Mouse (Mus musculus) R1 (cell line): ENCODE data around the gene Supt5.

Experiments used
- DNase-seq: peaks from one replicate; pipeline ENCODE4 v3.0.0-alpha.2; 2018; ENCODE audit warnings: low read depth, low spot score

Supt5 gene

GRCm38 (mm10) chr7:28301616-28302433 lies 36.7 kb downstream of the Supt5 start, which contains the start of gene Dll3:
TSS of gene Dll3 (minus strand) at chr7:28302238.
- peak; percentile 68 for DNase-seq

- peak; percentile 95 for DNase-seq
Observed at GRCm38 (mm10) chr7:28298837-28299625, 39.5 kb downstream of the Supt5 start.

GRCm38 (mm10) chr7:28294481-28294880 lies 44.1 kb downstream of the Supt5 start:
- DNase-seq: peak; percentile 89

- peak; percentile 84 for DNase-seq
Observed at GRCm38 (mm10) chr7:28290638-28291590, 47.6 kb downstream of the Supt5 start, which contains the start of gene Selenov. TSS of gene Selenov (minus strand) at chr7:28291186.

- DNase-seq: peak; percentile 49
Observed at GRCm38 (mm10) chr7:28290165-28290564, 48.4 kb downstream of the Supt5 start.

- DNase-seq: no peak
Observed at GRCm38 (mm10) chr7:28280630-28281029, 57.9 kb downstream of the Supt5 start.

GRCm38 (mm10) chr7:28278279-28278652 lies 60.3 kb downstream of the Supt5 start:
- DNase-seq: no peak

- peak; percentile 92 for DNase-seq
Observed at GRCm38 (mm10) chr7:28277615-28278278, 60.8 kb downstream of the Supt5 start, which contains the start of gene Eid2b. TSS of gene Eid2b (plus strand) at chr7:28277739.

GRCm38 (mm10) chr7:28277237-28277614 lies 61.3 kb downstream of the Supt5 start:
- DNase-seq: no peak

GRCm38 (mm10) chr7:28271761-28272160 lies 66.8 kb downstream of the Supt5 start:
- peak; percentile 72 for DNase-seq

- peak; percentile 81 for DNase-seq
Observed at GRCm38 (mm10) chr7:28269355-28269754, 69.2 kb downstream of the Supt5 start.

- no peak for DNase-seq
Observed at GRCm38 (mm10) chr7:28268576-28268975, 70.0 kb downstream of the Supt5 start.

GRCm38 (mm10) chr7:28268042-28268531 lies 70.5 kb downstream of the Supt5 start:
- peak; percentile 68 for DNase-seq

- peak; percentile 93 for DNase-seq
Observed at GRCm38 (mm10) chr7:28267129-28268041, 71.2 kb downstream of the Supt5 start, which contains the start of gene Eid2. TSS of gene Eid2 (plus strand) at chr7:28267881.

- peak; percentile 39 for DNase-seq
Observed at GRCm38 (mm10) chr7:28265391-28265790, 73.2 kb downstream of the Supt5 start.
